Mouse (Mus musculus): ENCODE data around the gene Tectb.

Gene Tectb

GRCm38 (mm10) chr19:55209084-55209483, 28.6 kb downstream of the Tectb start:
- no peak for DNase-seq (ENCODE audit: low spot score)

- no peak for DNase-seq (ENCODE audit: low spot score)
Measured at GRCm38 (mm10) chr19:55211698-55212097, 31.2 kb downstream of the Tectb start.

GRCm38 (mm10) chr19:55213617-55214340, 33.2 kb downstream of the Tectb start:
- DNase-seq (ENCODE audit: low spot score) = no peak

- DNase-seq (ENCODE audit: low spot score) = no peak
Measured at GRCm38 (mm10) chr19:55216876-55217275, 36.3 kb downstream of the Tectb start.

- peak; percentile 70 for DNase-seq (ENCODE audit: low spot score)
Measured at GRCm38 (mm10) chr19:55217365-55217764, 36.8 kb downstream of the Tectb start.

GRCm38 (mm10) chr19:55218192-55218739, 37.7 kb downstream of the Tectb start:
- peak; percentile 81 for DNase-seq (ENCODE audit: low spot score)

- no peak for DNase-seq (ENCODE audit: low spot score)
Measured at GRCm38 (mm10) chr19:55218741-55219221, 38.2 kb downstream of the Tectb start.

- DNase-seq (ENCODE audit: low spot score) = no peak
Measured at GRCm38 (mm10) chr19:55219359-55219758, 38.8 kb downstream of the Tectb start.

GRCm38 (mm10) chr19:55221208-55221607, 40.7 kb downstream of the Tectb start:
- DNase-seq (ENCODE audit: low spot score) = no peak

GRCm38 (mm10) chr19:55222268-55222667, 41.7 kb downstream of the Tectb start:
- no peak for DNase-seq (ENCODE audit: low spot score)

GRCm38 (mm10) chr19:55226621-55227020, 46.1 kb downstream of the Tectb start:
- no peak for DNase-seq (ENCODE audit: low spot score)

GRCm38 (mm10) chr19:55227135-55227534, 46.6 kb downstream of the Tectb start:
- no peak for DNase-seq (ENCODE audit: low spot score)

GRCm38 (mm10) chr19:55231081-55231480, 50.5 kb downstream of the Tectb start:
- DNase-seq (ENCODE audit: low spot score) = no peak

- DNase-seq (ENCODE audit: low spot score) = no peak
Measured at GRCm38 (mm10) chr19:55232136-55232535, 51.6 kb downstream of the Tectb start.

GRCm38 (mm10) chr19:55236026-55236425, 55.5 kb downstream of the Tectb start:
- DNase-seq (ENCODE audit: low spot score) = no peak

GRCm38 (mm10) chr19:55236564-55236963, 56.0 kb downstream of the Tectb start:
- DNase-seq (ENCODE audit: low spot score) = no peak

- no peak for DNase-seq (ENCODE audit: low spot score)
Measured at GRCm38 (mm10) chr19:55239766-55240426, 59.4 kb downstream of the Tectb start.

- no peak for DNase-seq (ENCODE audit: low spot score)
Measured at GRCm38 (mm10) chr19:55241186-55241645, 60.7 kb downstream of the Tectb start, which contains the start of gene Gucy2g. Gene Gucy2g, minus strand, starts transcription at chr19:55241236.

- peak; percentile 51 for DNase-seq (ENCODE audit: low spot score)
Measured at GRCm38 (mm10) chr19:55244791-55245231, 64.3 kb downstream of the Tectb start.

All from left cerebral cortex, adult 11 months (tissue).